Mouse (Mus musculus): ENCODE measurements at regions not wholly inside any gene's neighbourhood (a gene's known extent, or its start where the extent isn't known, plus 50 kb on each side); places are given as distances from the start of the nearest gene placed in this dataset.

GRCm38 (mm10) chr7:83061894-83062477 is 194.9 kb downstream of the Mex3b start:
- no peak for TF ChIP-seq CTCF (IDR thresholded peaks at IDR 0.05; ENCODE audit: borderline replicate concordance, extremely low read depth, insufficient read depth, insufficient read length)
- TF ChIP-seq POLR2A (IDR thresholded peaks at IDR 0.05; ENCODE audit: borderline replicate concordance, extremely low read depth, insufficient read depth, insufficient read length, poor library complexity, severe bottlenecking), result no peak

Data from brain, embryonic 14.5 days (tissue).